Mouse (Mus musculus) heart, adult 11 months (tissue): ENCODE data around the gene Rprml.

Source experiments
- DNase-seq: peaks from one replicate; pipeline ENCODE4 v3.0.0; 2022

The Rprml gene

GRCm38 (mm10) chr11:103649301-103649982 is at the start of gene Rprml:
Rprml (plus strand) TSS chr11:103649570.
- DNase-seq = peak; percentile 87

GRCm38 (mm10) chr11:103606611-103607010 is 42.8 kb upstream of the Rprml start:
- no peak for DNase-seq

GRCm38 (mm10) chr11:103610772-103611171 is 38.6 kb upstream of the Rprml start:
- no peak for DNase-seq

- DNase-seq = no peak
Observed at GRCm38 (mm10) chr11:103621040-103621439, 28.3 kb upstream of the Rprml start, which contains the start of gene Gm884. Gm884 (minus strand) TSS chr11:103621140.

- no peak for DNase-seq
Observed at GRCm38 (mm10) chr11:103627453-103627852, 21.9 kb upstream of the Rprml start.

GRCm38 (mm10) chr11:103634806-103635205 is 14.6 kb upstream of the Rprml start:
- DNase-seq = peak; percentile 54

GRCm38 (mm10) chr11:103635481-103635880 is 13.9 kb upstream of the Rprml start:
- DNase-seq = peak; percentile 75

- DNase-seq = peak; percentile 54
Observed at GRCm38 (mm10) chr11:103636261-103636660, 13.1 kb upstream of the Rprml start.

GRCm38 (mm10) chr11:103638790-103639189 is 10.6 kb upstream of the Rprml start, which contains the start of gene Lyzl6:
Lyzl6 (minus strand) TSS chr11:103638890.
- peak; percentile 58 for DNase-seq

GRCm38 (mm10) chr11:103639407-103639946 is 9.9 kb upstream of the Rprml start:
- DNase-seq = peak; percentile 80

GRCm38 (mm10) chr11:103643211-103643610 is 6.2 kb upstream of the Rprml start:
- peak; percentile 78 for DNase-seq

- DNase-seq = peak; percentile 83
Observed at GRCm38 (mm10) chr11:103645731-103646130, 3.6 kb upstream of the Rprml start.

- DNase-seq = peak; percentile 90
Observed at GRCm38 (mm10) chr11:103646301-103646700, 3.1 kb upstream of the Rprml start.

- DNase-seq = peak; percentile 83
Observed at GRCm38 (mm10) chr11:103647921-103648620, 1.3 kb upstream of the Rprml start.

- DNase-seq = peak; percentile 55
Observed at GRCm38 (mm10) chr11:103648656-103649055, 714 bp upstream of the Rprml start.

GRCm38 (mm10) chr11:103649983-103650493 is 668 bp downstream of the Rprml start:
- no peak for DNase-seq

GRCm38 (mm10) chr11:103651426-103651825 is 2.1 kb downstream of the Rprml start:
- no peak for DNase-seq

- no peak for DNase-seq
Observed at GRCm38 (mm10) chr11:103653359-103653965, 4.1 kb downstream of the Rprml start.

- DNase-seq = no peak
Observed at GRCm38 (mm10) chr11:103656520-103656919, 7.2 kb downstream of the Rprml start.

- no peak for DNase-seq
Observed at GRCm38 (mm10) chr11:103658189-103658588, 8.8 kb downstream of the Rprml start.

- no peak for DNase-seq
Observed at GRCm38 (mm10) chr11:103661863-103662262, 12.5 kb downstream of the Rprml start.

- no peak for DNase-seq
Observed at GRCm38 (mm10) chr11:103662546-103662945, 13.2 kb downstream of the Rprml start.

- no peak for DNase-seq
Observed at GRCm38 (mm10) chr11:103663119-103663518, 13.7 kb downstream of the Rprml start.
